Mouse (Mus musculus) intestine, embryonic 14.5 days (tissue): Measurements from ENCODE around the gene Hspa12b. TPM values are rescaled to one million over a fixed set of nuclear protein-coding genes. Genes with fewer than 3 reads are reported as not detected.
A peak's percentile ranks its signal among the peaks of the same experiment; 100 is the strongest.
"Not testable (repeated sequence)": the region's sequence is repeated elsewhere in the genome, so short reads cannot be mapped to it uniquely, and the experiment has no call there.

ENCODE experiments used
- ATAC-seq: fragments of 200-750 bp; cut with Nextera tagmentation; replicated peaks from 2 replicates; pipeline ENCODE4 v1.8.0; 2017; ENCODE audit warnings: low read depth, moderate number of reproducible peaks, moderate TSS enrichment, moderate library complexity; ENCODE audit not compliant: low FRiP score, low TSS enrichment
- DNase-seq: peaks from one replicate; pipeline ENCODE4 v3.0.0-alpha.2; 2018; ENCODE audit warnings: low spot score
- H3K27ac ChIP-seq: fragments of 300-500 bp; sonication (generic); 2 replicates; pipeline ENCODE4 v1.5.1; 2014; ENCODE audit warnings: low read depth, mild to moderate bottlenecking, control low read depth
- H3K27me3 ChIP-seq: fragments of 300-500 bp; sonication (generic); replicated peaks from 2 replicates; pipeline ENCODE4 v1.6.1; 2014; ENCODE audit warnings: low read length, control low read depth; ENCODE audit not compliant: control insufficient read depth, insufficient read depth
- H3K36me3 ChIP-seq: fragments of 300-500 bp; sonication (generic); 2 replicates; pipeline ENCODE4 v1.6.1; 2014; ENCODE audit warnings: low read length, control low read depth; ENCODE audit not compliant: control insufficient read depth, insufficient read depth
- H3K4me1 ChIP-seq: fragments of 300-500 bp; sonication (generic); replicated peaks from 2 replicates; pipeline ENCODE4 v1.6.1; 2014; ENCODE audit warnings: low read length, control low read depth, mixed read lengths; ENCODE audit not compliant: control insufficient read depth, insufficient read depth
- H3K4me2 ChIP-seq: fragments of 300-500 bp; sonication (generic); 2 replicates; pipeline ENCODE4 v1.6.1; 2014; ENCODE audit warnings: low read length
- H3K4me3 ChIP-seq: fragments of 300-500 bp; sonication (generic); 2 replicates; pipeline ENCODE4 v1.5.1; 2014; ENCODE audit warnings: low read depth, low read length, control low read depth, mixed read lengths
- H3K9ac ChIP-seq: fragments of 300-500 bp; sonication (generic); 2 replicates; pipeline ENCODE4 v1.6.1; 2014; ENCODE audit warnings: mild to moderate bottlenecking, low read length
- H3K9me3 ChIP-seq: fragments of 300-500 bp; sonication (generic); 2 replicates; pipeline ENCODE4 v1.6.1; 2016; ENCODE audit warnings: low read length, control low read depth; ENCODE audit not compliant: control insufficient read depth
- WGBS: fragments of 180-500 bp; shearing (Covaris S2); extraction: QIAGEN DNeasy Blood & Tissue Kit; methylation state at CpG from one replicate; pipeline ENCODE4 v1.1.7; 2014; 5-methylcytosine and 5-hydroxymethylcytosine counted together
- polyA plus RNA-seq: library from polyadenylated mRNA; unstranded; fragments of >200 nt; fragmentation: Nextera tagmentation; extraction: Ambion mirVana; gene quantifications from 2 replicates; pipeline ENCODE4 v1.2.1, GENCODE M21; 2014

Hspa12b gene
- polyA plus RNA-seq, 1 experiment from 2014 or later: 5.4 TPM

DNA sequence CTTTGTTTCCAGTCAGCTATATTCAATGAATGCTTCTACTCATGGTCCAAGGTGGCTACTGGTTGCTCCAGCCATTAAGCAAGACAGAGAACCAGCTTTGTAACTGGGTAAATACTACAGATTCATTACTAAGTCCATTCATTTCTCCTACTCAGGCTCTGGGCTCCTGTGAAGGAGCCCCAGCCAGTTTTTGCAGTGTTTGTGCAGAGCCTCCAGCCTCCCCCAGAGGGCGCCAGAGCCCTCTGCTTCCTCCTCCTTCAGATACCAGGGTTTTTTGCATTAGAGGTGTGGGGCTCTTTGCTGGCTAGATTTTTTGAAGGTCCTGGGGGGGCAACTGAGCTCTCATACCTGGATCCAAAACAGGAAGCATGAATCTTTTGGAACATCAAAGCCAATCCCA lies 32.3 kb upstream of the Hspa12b start:
- Histone ChIP-seq H3K9ac (no peak overlapping the region), H3K4me1 (peaks cover 7% of the 10 kb centered on the region; the same call in 1 of the 2 replicates), H3K4me2 (no peak overlapping the region), H3K9me3 (no peaks in the 10 kb centered on the region), H3K27me3 (no peaks in the 10 kb centered on the region), H3K4me3 (no peak overlapping the region), H3K36me3 (no peaks in the 10 kb centered on the region), H3K27ac (no peak overlapping the region)
- 0 out of 2 replicates have a peak, but pooled peaks have one; percentile 29 for ATAC-seq
- 0% methylated on average over 1 of the region's 1 CpGs for WGBS
- peak; percentile 87 for DNase-seq

DNA sequence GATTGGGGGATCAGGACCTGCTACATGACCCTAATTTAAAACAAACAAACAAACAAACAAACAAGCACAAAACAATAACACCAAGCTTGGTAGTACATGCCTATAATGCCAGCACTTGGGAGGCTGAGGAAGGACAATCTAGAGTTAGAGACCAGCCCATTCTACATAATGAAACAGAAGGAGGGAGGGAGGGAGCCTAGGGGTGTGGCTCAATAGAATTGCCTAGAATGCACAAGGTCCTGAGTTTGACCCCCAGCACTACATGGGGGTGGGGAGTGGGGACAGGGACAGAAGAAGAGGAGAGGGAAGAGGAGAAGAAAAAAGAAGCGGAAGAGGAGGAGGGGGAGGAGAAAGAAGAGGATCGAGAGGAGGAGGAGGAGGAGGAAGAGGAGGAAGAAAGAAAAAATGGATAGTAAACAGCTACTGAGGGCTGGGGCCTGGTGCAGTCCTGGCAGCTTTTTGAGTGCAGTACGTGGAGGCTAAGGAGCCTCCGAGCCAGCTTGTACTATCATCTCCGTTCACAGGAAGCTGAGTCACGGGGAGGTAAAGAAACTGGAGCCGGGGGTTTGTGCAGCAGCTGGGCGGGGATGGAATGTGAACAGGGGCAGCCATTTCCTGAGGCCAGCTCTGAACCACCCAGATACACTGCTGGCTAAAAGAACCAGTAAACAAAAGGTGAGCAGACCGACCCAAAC lies 30.8 kb upstream of the Hspa12b start:
- 10% methylated on average over 9 of the region's 9 CpGs for WGBS
- Histone ChIP-seq H3K9ac (no peak overlapping the region), H3K9me3 (no peaks in the 10 kb centered on the region), H3K4me1 (peaks cover 7% of the 10 kb centered on the region; the same call in 1 of the 2 replicates), H3K27me3 (no peaks in the 10 kb centered on the region), H3K4me2 (peak overlapping the region; percentile 36), H3K27ac (peak overlapping the region; percentile 69), H3K36me3 (no peaks in the 10 kb centered on the region), H3K4me3 (0 out of 2 replicates have a peak overlapping the region, but pooled peaks have one; percentile 0)
- DNase-seq (peak; percentile 71), ATAC-seq (peak; percentile 73)

DNA sequence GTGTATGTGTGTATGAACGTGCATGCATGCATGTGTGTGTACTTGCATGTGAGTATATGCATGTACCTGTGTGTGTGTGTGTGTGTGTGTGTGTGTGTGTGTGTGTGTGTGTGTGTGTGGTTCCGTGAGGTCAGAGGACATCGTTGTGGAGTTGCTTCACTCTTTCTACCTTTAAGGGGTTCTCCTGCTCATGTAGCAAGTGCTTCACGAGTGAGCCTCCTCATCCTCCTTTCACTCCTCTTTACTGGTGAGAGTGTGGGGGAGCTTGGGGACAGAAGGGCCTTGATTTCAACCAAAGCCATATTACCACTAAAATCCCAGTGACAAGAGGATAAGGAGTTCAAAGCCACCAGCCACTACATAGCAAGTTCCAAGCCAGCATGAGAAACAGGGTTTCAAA lies 30.0 kb upstream of the Hspa12b start:
- Histone ChIP-seq H3K4me3 (no peak overlapping the region), H3K9me3 (no peaks in the 10 kb centered on the region), H3K27me3 (no peaks in the 10 kb centered on the region), H3K9ac (no peak overlapping the region), H3K36me3 (no peaks in the 10 kb centered on the region), H3K4me2 (peak overlapping the region; percentile 36; the same call in 1 of the 2 replicates), H3K4me1 (peaks cover 7% of the 10 kb centered on the region; the same call in 1 of the 2 replicates), H3K27ac (peak overlapping the region; percentile 69; the same call in 1 of the 2 replicates)
- WGBS: 83% methylated on average over 4 of the region's 4 CpGs
- DNase-seq (no peak), ATAC-seq (no peak)

DNA sequence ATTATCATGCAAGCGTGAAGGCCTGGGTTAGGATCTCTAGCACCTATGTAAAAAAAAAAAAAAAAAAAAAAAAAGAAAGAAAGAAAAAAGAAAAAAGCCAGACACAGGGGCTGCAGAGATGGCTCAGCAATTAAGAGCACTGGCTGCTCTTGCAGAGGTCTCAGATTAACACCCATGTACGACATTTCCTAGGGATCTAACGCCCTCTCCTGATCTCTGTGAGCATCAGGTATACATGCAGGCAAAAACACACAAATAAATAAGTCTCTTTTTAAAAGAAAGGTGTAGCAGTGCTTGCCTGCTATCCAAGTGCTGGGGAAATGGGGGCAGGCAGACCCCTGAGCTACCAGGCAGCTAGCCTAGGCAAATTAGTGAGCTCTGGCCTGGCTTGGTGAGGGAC lies 25.6 kb upstream of the Hspa12b start:
- no peaks in the 10 kb centered on the region for H3K27me3 ChIP-seq
- H3K9ac ChIP-seq: no peak overlapping the region
- WGBS: 80% methylated on average over 3 of the region's 3 CpGs
- DNase-seq (no peak), ATAC-seq (no peak)
- no peak overlapping the region for H3K27ac ChIP-seq
- no peaks in the 10 kb centered on the region for H3K9me3 ChIP-seq
- no peaks in the 10 kb centered on the region for H3K36me3 ChIP-seq
- H3K4me3 ChIP-seq: no peak overlapping the region
- H3K4me1 ChIP-seq: no peaks in the 10 kb centered on the region
- H3K4me2 ChIP-seq: no peak overlapping the region

DNA sequence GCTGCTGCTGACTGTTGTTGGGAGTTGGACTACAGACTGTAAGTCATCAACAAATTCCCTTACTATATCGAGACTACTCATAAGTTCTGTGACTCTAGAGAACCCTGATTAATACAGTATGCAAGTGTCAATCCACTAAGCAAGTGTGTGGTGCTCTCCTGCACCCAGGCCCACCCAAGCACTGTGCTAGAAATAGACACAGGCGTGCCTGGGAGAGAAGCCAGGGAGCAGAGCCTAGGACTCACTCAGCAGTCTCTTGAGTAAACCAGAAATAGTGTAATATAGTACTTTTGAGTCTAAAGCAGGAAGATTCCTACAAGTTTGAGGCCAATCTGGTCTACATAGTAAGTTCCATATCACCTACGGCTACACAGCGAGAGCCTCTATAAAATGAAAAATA lies 23.1 kb upstream of the Hspa12b start:
- no peaks in the 10 kb centered on the region for H3K4me1 ChIP-seq
- no peaks in the 10 kb centered on the region for H3K27me3 ChIP-seq
- ATAC-seq: no peak
- no peak overlapping the region for H3K4me3 ChIP-seq
- H3K36me3 ChIP-seq: no peaks in the 10 kb centered on the region
- DNase-seq: no peak
- 0 out of 2 replicates have a peak, but pooled peaks cover 2% of the 10 kb centered on the region for H3K9me3 ChIP-seq
- no peak overlapping the region for H3K9ac ChIP-seq
- no peak overlapping the region for H3K4me2 ChIP-seq
- H3K27ac ChIP-seq: no peak overlapping the region
- WGBS: 84% methylated on average over 4 of the region's 4 CpGs

DNA sequence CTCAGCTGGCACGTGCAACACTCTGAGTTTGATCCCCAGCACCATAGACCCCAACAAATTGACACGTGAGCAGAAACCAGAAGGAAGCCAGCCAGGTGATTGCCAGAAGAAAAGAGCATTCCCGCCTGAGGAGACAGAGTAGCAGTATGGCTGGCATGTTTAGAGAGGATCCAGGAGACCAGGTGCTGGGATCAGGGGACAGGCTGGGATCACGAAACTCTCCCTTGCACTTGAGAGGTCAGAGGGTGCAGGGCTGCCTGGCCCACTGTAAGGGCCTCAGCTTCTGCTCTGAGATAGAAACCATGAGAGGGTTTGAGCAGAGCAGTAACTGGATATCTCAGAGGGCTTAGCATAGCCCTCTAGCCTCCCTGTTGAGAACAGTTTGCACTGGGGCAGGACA lies 22.0 kb upstream of the Hspa12b start:
- not testable (repeated sequence) for H3K4me2 ChIP-seq, H3K36me3 ChIP-seq, H3K4me1 ChIP-seq, H3K27ac ChIP-seq, ATAC-seq, H3K27me3 ChIP-seq, H3K9me3 ChIP-seq, H3K4me3 ChIP-seq, DNase-seq, H3K9ac ChIP-seq
- WGBS: 64% methylated on average over 4 of the region's 4 CpGs

DNA sequence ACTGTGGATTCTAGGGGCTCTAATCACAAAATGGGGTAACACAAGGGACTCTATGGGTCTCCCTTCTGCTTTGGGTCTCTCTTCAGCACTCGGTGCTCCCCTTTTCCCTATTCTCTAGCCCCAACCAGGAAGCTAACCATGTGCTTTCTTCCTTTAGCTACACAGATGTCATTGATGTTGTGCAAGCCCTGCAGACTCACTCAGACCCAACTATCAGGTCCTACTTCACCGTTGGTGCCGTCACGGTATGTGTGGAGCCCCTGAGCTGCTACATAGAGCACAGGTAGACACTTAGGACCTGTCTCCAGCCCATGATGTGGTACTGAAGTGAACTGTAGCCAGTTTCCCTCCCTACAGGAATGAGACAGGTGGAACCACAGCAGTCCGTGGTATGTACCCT lies 21.1 kb upstream of the Hspa12b start:
- DNase-seq (no peak), ATAC-seq (no peak)
- H3K4me2 ChIP-seq: no peak overlapping the region
- WGBS: 89% methylated on average over 5 of the region's 5 CpGs
- H3K4me1 ChIP-seq: no peaks in the 10 kb centered on the region
- no peaks in the 10 kb centered on the region for H3K36me3 ChIP-seq
- H3K9ac ChIP-seq: no peak overlapping the region
- H3K9me3 ChIP-seq: 0 out of 2 replicates have a peak, but pooled peaks cover 2% of the 10 kb centered on the region
- H3K4me3 ChIP-seq: no peak overlapping the region
- no peak overlapping the region for H3K27ac ChIP-seq
- H3K27me3 ChIP-seq: no peaks in the 10 kb centered on the region

DNA sequence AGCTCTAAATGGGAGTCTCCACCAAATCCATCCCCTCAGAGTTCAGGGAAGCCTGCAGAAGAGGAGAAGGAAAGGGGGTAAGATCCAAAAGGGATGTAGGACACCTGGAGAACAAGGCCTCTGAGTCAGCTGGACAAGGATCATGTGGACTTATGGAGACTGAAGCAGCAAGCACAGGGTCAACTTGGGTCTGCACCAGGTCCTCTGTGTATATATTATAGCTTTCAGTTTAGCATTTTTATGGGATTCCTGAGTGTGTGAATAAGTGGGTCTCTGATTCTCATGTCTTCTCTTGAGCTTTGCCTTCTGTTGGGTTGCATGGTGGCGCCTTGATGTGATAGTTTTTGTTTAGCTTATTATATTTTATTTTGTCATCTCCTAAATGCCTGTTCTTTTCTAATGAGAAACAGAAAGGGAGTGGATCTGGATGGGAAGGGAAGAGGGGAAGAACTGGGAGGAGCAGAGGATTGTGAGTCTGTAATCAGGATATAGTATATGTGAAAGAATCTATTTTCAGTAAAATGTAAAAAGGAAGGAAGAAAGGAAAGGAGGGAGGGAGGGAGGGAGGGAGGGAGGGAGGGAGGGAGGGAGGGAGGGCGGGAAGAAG lies 8.0 kb upstream of the Hspa12b start:
- Histone ChIP-seq H3K36me3 (no peaks in the 10 kb centered on the region), H3K9me3 (no peaks in the 10 kb centered on the region), H3K4me2 (no peak overlapping the region), H3K27ac (no peak overlapping the region), H3K9ac (no peak overlapping the region), H3K4me3 (no peak overlapping the region), H3K4me1 (no peaks in the 10 kb centered on the region), H3K27me3 (no peaks in the 10 kb centered on the region)
- WGBS: 43% methylated on average over 1 of the region's 2 CpGs
- ATAC-seq (no peak), DNase-seq (no peak)

DNA sequence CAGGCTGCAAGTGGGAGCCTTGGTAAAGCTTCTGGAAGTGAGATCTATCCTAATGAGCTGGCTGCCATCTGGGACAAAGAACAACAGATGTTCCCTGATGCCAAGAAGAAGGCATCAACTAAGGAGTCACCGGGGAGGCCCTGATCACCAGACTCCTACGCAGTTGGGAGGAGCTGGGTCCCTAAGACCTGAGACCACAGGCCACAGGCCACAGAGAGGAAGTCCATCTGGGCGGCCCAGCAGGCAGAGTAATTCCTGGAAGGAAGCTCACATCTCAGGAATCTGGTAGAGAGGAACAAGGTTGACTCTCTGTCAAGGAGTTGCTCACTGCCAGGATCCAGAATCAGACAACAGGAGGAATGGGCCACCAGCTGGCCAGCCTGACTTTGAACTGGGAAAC lies 2.9 kb upstream of the Hspa12b start:
- ATAC-seq (no peak), DNase-seq (no peak)
- H3K9ac ChIP-seq: no peak overlapping the region
- H3K4me3 ChIP-seq: no peak overlapping the region
- WGBS: 77% methylated on average over 3 of the region's 3 CpGs
- H3K36me3 ChIP-seq: no peaks in the 10 kb centered on the region
- no peaks in the 10 kb centered on the region for H3K9me3 ChIP-seq
- H3K4me1 ChIP-seq: peaks cover 16% of the 10 kb centered on the region
- H3K4me2 ChIP-seq: no peak overlapping the region
- no peak overlapping the region for H3K27ac ChIP-seq
- H3K27me3 ChIP-seq: no peaks in the 10 kb centered on the region
